Mouse (Mus musculus) G1E (cell line): ENCODE data around the gene Cdc37l1. TPM values are rescaled to one million over a fixed set of nuclear protein-coding genes. Genes with fewer than 3 reads are reported as not detected.

ENCODE experiments used
- ATAC-seq: 2 replicates; pipeline ENCODE4 v1.8.0; 2016; ENCODE audit warnings: mild to moderate bottlenecking; ENCODE audit not compliant: insufficient number of reproducible peaks, poor library complexity, low FRiP score, severe bottlenecking; ENCODE audit errors: extremely low read depth
- DNase-seq: peaks from one replicate; pipeline ENCODE4 v3.0.0; 2012; ENCODE audit warnings: low spot score
- H3K27me3 ChIP-seq: 2 replicates; pipeline ENCODE4 v1.6.1; 2012; ENCODE audit warnings: mild to moderate bottlenecking, low read length, inconsistent platforms; ENCODE audit not compliant: insufficient read depth
- H3K36me3 ChIP-seq: replicated peaks from 2 replicates; pipeline ENCODE3; 2012; ENCODE audit warnings: mild to moderate bottlenecking, inconsistent platforms
- H3K4me1 ChIP-seq: 2 replicates; pipeline ENCODE4 v1.6.1; 2012; ENCODE audit warnings: low read depth, low read length, inconsistent platforms, mixed read lengths; ENCODE audit not compliant: insufficient read depth
- H3K4me3 ChIP-seq: 2 replicates; pipeline ENCODE4 v1.5.1; 2012; ENCODE audit warnings: low read depth, mild to moderate bottlenecking, inconsistent platforms, low read length, moderate library complexity, mixed read lengths
- H3K9me3 ChIP-seq: replicated peaks from 2 replicates; pipeline ENCODE4 v1.6.1; 2012; ENCODE audit warnings: inconsistent platforms
- CTCF ChIP-seq: IDR thresholded peaks from 2 replicates; pipeline ENCODE4 v1.5.1; 2012; ENCODE audit warnings: low read depth, low read length, inconsistent platforms, mixed read lengths
- GATA1 ChIP-seq: IDR thresholded peaks from 2 replicates; pipeline ENCODE4 v1.6.1; 2012; ENCODE audit warnings: borderline replicate concordance, low read length, inconsistent platforms, mixed read lengths
- GATA2 ChIP-seq: IDR thresholded peaks from 2 replicates; pipeline ENCODE4 v1.6.1; 2012; ENCODE audit warnings: low read depth, low read length, inconsistent platforms, borderline replicate concordance
- POLR2AphosphoS5 ChIP-seq: IDR thresholded peaks from 2 replicates; pipeline ENCODE4 v1.6.1; 2012; ENCODE audit warnings: low read depth, low read length, inconsistent platforms; ENCODE audit not compliant: insufficient replicate concordance
- TAL1 ChIP-seq: conservative IDR thresholded peaks from 2 replicates; pipeline ENCODE4 v1.6.1; 2012; ENCODE audit warnings: low read depth, low read length, inconsistent platforms, mixed read lengths
- polyA plus RNA-seq: library from polyadenylated mRNA; stranded (reverse); fragments of >175 nt; gene quantifications from 2 replicates; pipeline ENCODE4 v1.2.3, GENCODE M21; 2012
- total RNA-seq, 2 experiments: library from RNA; stranded (forward) in 1 of 2; stranded (reverse) in 1 of 2; fragments of 200-1000 nt in 1 of 2; fragments of >200 nt in 1 of 2; fragmentation: Nextera tagmentation in 1 of 2; gene quantifications; 2 replicates each; pipeline ENCODE4 v1.2.3; 2014 to 2017

Gene Cdc37l1
- total RNA-seq (2014; fragmentation: Nextera tagmentation) = 83.8 and 84.1 TPM in 2 replicates
- 59.7 and 64.7 TPM in 2 replicates for total RNA-seq (2017)
- 4.7 and 5.1 TPM in 2 replicates for polyA plus RNA-seq

DNA sequence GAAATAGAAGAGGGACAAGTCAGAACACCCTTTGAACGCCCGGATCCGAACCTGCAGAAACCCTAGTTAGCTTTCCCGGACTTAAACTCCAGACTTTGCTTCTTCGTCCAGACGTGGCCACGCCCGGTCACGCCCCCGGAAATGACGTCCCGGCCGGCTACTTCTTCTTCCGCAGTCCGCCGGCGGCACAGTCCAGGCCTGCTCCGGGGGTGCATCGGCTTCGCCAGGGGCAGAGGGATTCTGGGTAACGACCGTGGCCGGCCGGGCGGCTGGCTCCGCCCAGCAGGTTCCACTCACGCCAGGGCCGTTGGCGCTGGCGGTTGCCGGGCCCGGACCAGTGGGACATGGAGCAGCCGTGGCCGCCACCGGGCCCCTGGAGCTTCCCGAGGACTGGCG lies at the start of gene Cdc37l1:
Gene Cdc37l1, plus strand, starts transcription at position 159 of the 396 bp plus-strand sequence.
- no peak for TF ChIP-seq GATA2
- no peak for TF ChIP-seq POLR2AphosphoS5
- TF ChIP-seq TAL1 = no peak
- TF ChIP-seq GATA1 = no peak
- no peak for TF ChIP-seq CTCF
- H3K36me3 ChIP-seq = peaks cover 24% of the 10 kb centered on the region
- H3K9me3 ChIP-seq = no peaks in the 10 kb centered on the region
- peaks cover 31% of the 10 kb centered on the region for H3K4me1 ChIP-seq
- no peaks in the 10 kb centered on the region for H3K27me3 ChIP-seq
- ATAC-seq = peak; percentile 95
- DNase-seq = peak; percentile 92
- H3K4me3 ChIP-seq = peak within 1 kb of the TSS; percentile 98

DNA sequence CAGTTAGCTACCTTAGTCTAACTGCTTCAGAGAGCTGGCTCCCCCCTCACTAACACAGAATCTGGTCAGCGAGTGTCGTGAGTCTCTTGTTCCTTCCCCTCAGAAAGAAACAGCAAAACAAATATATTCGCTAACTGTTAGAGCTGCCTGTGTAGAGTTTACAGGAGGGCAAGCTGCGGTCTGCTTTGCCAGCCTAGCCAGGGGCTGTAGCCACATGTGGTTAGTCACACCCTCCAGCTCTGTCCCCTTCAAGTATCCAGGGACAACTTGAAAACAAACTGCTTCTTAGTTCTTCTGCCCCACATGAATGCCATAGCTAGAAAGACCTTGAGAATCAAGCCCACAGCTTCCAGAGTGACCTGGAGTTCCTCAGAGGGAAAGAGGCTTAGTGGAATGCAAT lies 48.9 kb upstream of the Cdc37l1 start:
- Histone ChIP-seq H3K4me3 (no peak overlapping the region), H3K36me3 (no peaks in the 10 kb centered on the region), H3K9me3 (no peaks in the 10 kb centered on the region), H3K4me1 (no peaks in the 10 kb centered on the region), H3K27me3 (peaks cover 8% of the 10 kb centered on the region)
- TF ChIP-seq CTCF = no peak
- no peak for TF ChIP-seq GATA1
- no peak for TF ChIP-seq POLR2AphosphoS5
- TF ChIP-seq TAL1 = no peak
- TF ChIP-seq GATA2 = no peak
- ATAC-seq = no peak
- no peak for DNase-seq

GRCm38 (mm10) chr19:28946782-28947181 lies 43.4 kb upstream of the Cdc37l1 start:
- no peak for DNase-seq
- no peaks in the 10 kb centered on the region for H3K36me3 ChIP-seq
- H3K4me3 ChIP-seq = no peak overlapping the region
- no peaks in the 10 kb centered on the region for H3K4me1 ChIP-seq
- peaks cover 10% of the 10 kb centered on the region for H3K27me3 ChIP-seq
- H3K9me3 ChIP-seq = no peaks in the 10 kb centered on the region
- TF ChIP-seq GATA1 (no peak), GATA2 (no peak), CTCF (no peak), TAL1 (no peak), POLR2AphosphoS5 (no peak)
- ATAC-seq = no peak

GRCm38 (mm10) chr19:28947311-28947710 lies 42.8 kb upstream of the Cdc37l1 start:
- H3K9me3 ChIP-seq = no peaks in the 10 kb centered on the region
- H3K36me3 ChIP-seq = no peaks in the 10 kb centered on the region
- peaks cover 15% of the 10 kb centered on the region for H3K27me3 ChIP-seq
- ATAC-seq (no peak), DNase-seq (no peak)
- TF ChIP-seq GATA2 = no peak
- TF ChIP-seq POLR2AphosphoS5 = no peak
- TF ChIP-seq GATA1 = no peak
- H3K4me3 ChIP-seq = no peak overlapping the region
- H3K4me1 ChIP-seq = no peaks in the 10 kb centered on the region

DNA sequence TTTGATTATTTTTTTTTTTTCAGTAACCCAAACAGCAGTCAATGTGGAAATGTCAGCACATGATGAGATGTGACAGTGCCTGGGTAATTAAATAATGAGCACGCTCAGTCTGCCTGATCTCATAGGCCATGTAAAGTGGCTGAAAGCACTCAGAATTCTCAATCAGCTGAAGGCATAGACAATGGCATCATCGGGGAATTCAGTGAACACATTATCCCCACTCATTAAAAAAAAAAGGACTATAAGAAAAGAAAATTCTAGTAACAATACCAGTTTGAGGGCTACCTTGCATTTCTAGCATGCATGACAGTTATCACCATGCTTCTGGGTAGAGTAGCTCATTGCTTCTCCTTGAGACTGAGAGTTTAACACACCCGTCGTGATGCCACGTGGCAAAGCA lies 38.9 kb upstream of the Cdc37l1 start:
- Histone ChIP-seq H3K27me3 (peaks cover 18% of the 10 kb centered on the region), H3K4me3 (no peak overlapping the region), H3K9me3 (no peaks in the 10 kb centered on the region), H3K36me3 (no peaks in the 10 kb centered on the region), H3K4me1 (no peaks in the 10 kb centered on the region)
- TF ChIP-seq GATA1 = no peak
- TF ChIP-seq TAL1 = no peak
- TF ChIP-seq POLR2AphosphoS5 = no peak
- TF ChIP-seq GATA2 = no peak
- TF ChIP-seq CTCF = no peak
- DNase-seq (no peak), ATAC-seq (no peak)

DNA sequence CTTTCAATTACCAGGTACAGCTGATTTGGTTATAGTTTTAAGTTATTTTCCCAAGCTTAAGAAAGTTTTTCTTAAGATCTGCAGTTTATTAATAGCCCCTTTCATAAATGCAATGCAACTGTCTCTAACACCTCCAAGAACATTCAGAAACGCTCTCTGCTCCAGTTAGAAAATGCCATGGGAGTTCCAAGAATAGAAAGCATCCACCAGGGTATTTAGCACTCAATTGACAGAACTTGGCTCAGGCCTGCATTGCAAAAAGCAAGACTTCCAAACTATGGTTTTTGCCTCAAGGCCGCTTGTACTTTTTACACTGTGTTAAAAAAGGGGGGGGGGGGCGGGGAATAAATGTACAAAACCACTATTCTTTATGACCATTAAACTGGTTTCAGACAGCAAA lies 27.0 kb upstream of the Cdc37l1 start:
- peaks cover 27% of the 10 kb centered on the region for H3K4me1 ChIP-seq
- no peaks in the 10 kb centered on the region for H3K9me3 ChIP-seq
- no peak for ATAC-seq
- no peak for DNase-seq
- H3K27me3 ChIP-seq = peaks cover 11% of the 10 kb centered on the region; the same call in 1 of the 2 replicates
- TF ChIP-seq GATA2 (no peak), CTCF (no peak), TAL1 (no peak)
- peaks cover 13% of the 10 kb centered on the region for H3K36me3 ChIP-seq
- H3K4me3 ChIP-seq = no peak overlapping the region

GRCm38 (mm10) chr19:28963513-28963841 lies 26.7 kb upstream of the Cdc37l1 start:
- Histone ChIP-seq H3K27me3 (peaks cover 11% of the 10 kb centered on the region; the same call in 1 of the 2 replicates), H3K4me3 (peak overlapping the region; percentile 95), H3K36me3 (peaks cover 13% of the 10 kb centered on the region), H3K9me3 (no peaks in the 10 kb centered on the region), H3K4me1 (peaks cover 27% of the 10 kb centered on the region)
- ATAC-seq = no peak
- DNase-seq = no peak
- TF ChIP-seq POLR2AphosphoS5 (no peak), GATA1 (no peak), GATA2 (no peak), TAL1 (no peak), CTCF (no peak)
